Mouse (Mus musculus) ES-E14 (cell line): ENCODE measurements around the gene Hfe.

Source experiments
- HCFC1 ChIP-seq: IDR thresholded peaks from 2 replicates; pipeline ENCODE4 v1.6.1; 2012; ENCODE audit warnings: low read length, inconsistent platforms, borderline replicate concordance; ENCODE audit not compliant: insufficient read depth
- ZNF384 ChIP-seq: IDR thresholded peaks from 2 replicates; pipeline ENCODE4 v1.6.1; 2012; ENCODE audit warnings: low read depth, low read length, inconsistent platforms

GRCm38 (mm10) chr13:23698996-23699395 lies 11.7 kb downstream of the Hfe start:
- TF ChIP-seq ZNF384 (no peak), HCFC1 (no peak)
